Mouse (Mus musculus) forebrain, embryonic 13.5 days (tissue): ENCODE measurements around the gene Paqr7. TPM values are rescaled to one million over a fixed set of nuclear protein-coding genes. Genes with fewer than 3 reads are reported as not detected.
A peak's percentile ranks its signal among the peaks of the same experiment; 100 is the strongest.

Experiments used
- ATAC-seq: fragments of 200-750 bp; cut with Nextera tagmentation; 2 replicates; pipeline ENCODE4 v1.8.0; 2017
- H3K27ac ChIP-seq: fragments of 300-500 bp; sonication (generic); 2 replicates; pipeline ENCODE4 v1.5.1; 2015; ENCODE audit warnings: inconsistent platforms, mild to moderate bottlenecking, moderate library complexity
- H3K27me3 ChIP-seq: fragments of 300-500 bp; sonication (generic); 2 replicates; pipeline ENCODE4 v1.6.1; 2015; ENCODE audit warnings: mild to moderate bottlenecking, inconsistent platforms
- H3K36me3 ChIP-seq: fragments of 300-500 bp; sonication (generic); 2 replicates; pipeline ENCODE4 v1.6.1; 2015; ENCODE audit warnings: mild to moderate bottlenecking, inconsistent platforms; ENCODE audit not compliant: poor library complexity, severe bottlenecking
- H3K4me1 ChIP-seq: fragments of 300-500 bp; sonication (generic); 2 replicates; pipeline ENCODE4 v1.6.1; 2015; ENCODE audit warnings: inconsistent platforms
- H3K4me2 ChIP-seq: fragments of 300-500 bp; sonication (generic); 2 replicates; pipeline ENCODE4 v1.6.1; 2015; ENCODE audit warnings: inconsistent platforms, mild to moderate bottlenecking, moderate library complexity
- H3K4me3 ChIP-seq: fragments of 300-500 bp; sonication (generic); 2 replicates; pipeline ENCODE4 v1.5.1; 2015; ENCODE audit warnings: mild to moderate bottlenecking, inconsistent platforms
- H3K9ac ChIP-seq: fragments of 300-500 bp; sonication (generic); 2 replicates; pipeline ENCODE4 v1.6.1; 2015; ENCODE audit warnings: mild to moderate bottlenecking, inconsistent platforms
- H3K9me3 ChIP-seq: fragments of 300-500 bp; sonication (generic); replicated peaks from 2 replicates; pipeline ENCODE4 v1.6.1; 2016; ENCODE audit warnings: inconsistent platforms
- WGBS: fragments of 180-500 bp; shearing (Covaris S2); methylation state at CpG from one replicate; pipeline ENCODE4 v1.1.7; 2015; 5-methylcytosine and 5-hydroxymethylcytosine counted together
- polyA plus RNA-seq: library from polyadenylated mRNA; unstranded; fragments of >200 nt; fragmentation: Nextera tagmentation; extraction: Ambion mirVana; gene quantifications from 2 replicates; pipeline ENCODE4 v1.2.1, GENCODE M21; 2015

Paqr7 gene
- polyA plus RNA-seq, 1 experiment from 2014 or later, result 5.5 TPM

GRCm38 (mm10) chr4:134526220-134526619 lies 29.7 kb downstream of the Paqr7 start:
- Histone ChIP-seq H3K4me3 (no peak overlapping the region), H3K27me3 (no peaks in the 10 kb centered on the region), H3K27ac (peak overlapping the region; percentile 31; the same call in 1 of the 2 replicates), H3K4me2 (no peak overlapping the region), H3K4me1 (peaks cover 7% of the 10 kb centered on the region; the same call in 1 of the 2 replicates), H3K9me3 (no peaks in the 10 kb centered on the region), H3K9ac (0 out of 2 replicates have a peak overlapping the region, but pooled peaks have one; percentile 8), H3K36me3 (peaks cover 88% of the 10 kb centered on the region)
- WGBS, result 60% methylated on average over 5 of the region's 5 CpGs
- ATAC-seq, result no peak

GRCm38 (mm10) chr4:134532928-134533327 lies 36.4 kb downstream of the Paqr7 start:
- Histone ChIP-seq H3K4me2 (peak overlapping the region; percentile 7; the same call in 1 of the 2 replicates), H3K4me3 (no peak overlapping the region), H3K9me3 (no peaks in the 10 kb centered on the region), H3K27me3 (no peaks in the 10 kb centered on the region), H3K4me1 (peaks cover 24% of the 10 kb centered on the region), H3K27ac (no peak overlapping the region), H3K36me3 (peaks cover 41% of the 10 kb centered on the region), H3K9ac (no peak overlapping the region)
- no peak for ATAC-seq
- 93% methylated on average over 4 of the region's 4 CpGs for WGBS

- no peaks in the 10 kb centered on the region for H3K9me3 ChIP-seq
- H3K36me3 ChIP-seq, result peaks cover 39% of the 10 kb centered on the region
- no peak overlapping the region for H3K27ac ChIP-seq
- peak overlapping the region; percentile 96 for H3K4me3 ChIP-seq
- H3K27me3 ChIP-seq, result no peaks in the 10 kb centered on the region
- ATAC-seq, result no peak
- peak overlapping the region; percentile 84 for H3K9ac ChIP-seq
- peak overlapping the region; percentile 98 for H3K4me2 ChIP-seq
- 84% methylated on average over 4 of the region's 4 CpGs for WGBS
- peaks cover 24% of the 10 kb centered on the region for H3K4me1 ChIP-seq
These were observed 36.9 kb downstream of the Paqr7 start for GRCm38 (mm10) chr4:134533421-134533820.

GRCm38 (mm10) chr4:134534124-134534886 lies 37.8 kb downstream of the Paqr7 start:
- ATAC-seq, result peak; percentile 2; the same call in 1 of the 2 replicates
- Histone ChIP-seq H3K4me2 (peak overlapping the region; percentile 98), H3K27ac (peak overlapping the region; percentile 76), H3K27me3 (no peaks in the 10 kb centered on the region), H3K36me3 (peaks cover 39% of the 10 kb centered on the region), H3K4me3 (peak overlapping the region; percentile 96), H3K9ac (peak overlapping the region; percentile 84), H3K9me3 (no peaks in the 10 kb centered on the region), H3K4me1 (peaks cover 28% of the 10 kb centered on the region)
- 1% methylated on average over 54 of the region's 57 CpGs for WGBS

- Histone ChIP-seq H3K4me1 (peaks cover 30% of the 10 kb centered on the region), H3K9ac (peak within 1 kb of the TSS; percentile 84), H3K9me3 (no peaks in the 10 kb centered on the region), H3K27me3 (no peaks in the 10 kb centered on the region), H3K4me3 (peak within 1 kb of the TSS; percentile 96), H3K4me2 (peak within 1 kb of the TSS; percentile 98), H3K27ac (peak within 1 kb of the TSS; percentile 76), H3K36me3 (peaks cover 39% of the 10 kb centered on the region)
- under 1% methylated on average over 65 of the region's 71 CpGs for WGBS
- ATAC-seq, result peak; percentile 97
These were observed 38.7 kb downstream of the Paqr7 start, which contains the start of gene Mtfr1l for GRCm38 (mm10) chr4:134534932-134535786. Gene Mtfr1l, minus strand, starts transcription at chr4:134535387.

GRCm38 (mm10) chr4:134535787-134536151 lies 39.3 kb downstream of the Paqr7 start:
- no peak; the same call in 1 of the 2 replicates for ATAC-seq
- 5% methylated on average over 8 of the region's 8 CpGs for WGBS
- Histone ChIP-seq H3K4me2 (peak overlapping the region; percentile 98), H3K27ac (peak overlapping the region; percentile 45; the same call in 1 of the 2 replicates), H3K4me1 (peaks cover 30% of the 10 kb centered on the region), H3K36me3 (peaks cover 39% of the 10 kb centered on the region), H3K9ac (peak overlapping the region; percentile 84), H3K27me3 (no peaks in the 10 kb centered on the region), H3K9me3 (no peaks in the 10 kb centered on the region), H3K4me3 (peak overlapping the region; percentile 96)

GRCm38 (mm10) chr4:134538997-134539580 lies 42.6 kb downstream of the Paqr7 start:
- H3K4me2 ChIP-seq, result no peak overlapping the region
- H3K27ac ChIP-seq, result peak overlapping the region; percentile 52
- H3K36me3 ChIP-seq, result peaks cover 50% of the 10 kb centered on the region
- no peak overlapping the region for H3K4me3 ChIP-seq
- H3K4me1 ChIP-seq, result peaks cover 18% of the 10 kb centered on the region
- WGBS, result 72% methylated on average over 10 of the region's 10 CpGs
- H3K27me3 ChIP-seq, result no peaks in the 10 kb centered on the region
- no peak for ATAC-seq
- no peaks in the 10 kb centered on the region for H3K9me3 ChIP-seq
- no peak overlapping the region for H3K9ac ChIP-seq

- Histone ChIP-seq H3K4me3 (no peak overlapping the region), H3K27me3 (no peaks in the 10 kb centered on the region), H3K9me3 (no peaks in the 10 kb centered on the region), H3K27ac (no peak overlapping the region), H3K4me2 (no peak overlapping the region), H3K4me1 (peaks cover 19% of the 10 kb centered on the region), H3K9ac (no peak overlapping the region), H3K36me3 (peaks cover 84% of the 10 kb centered on the region)
- 92% methylated on average over 9 of the region's 9 CpGs for WGBS
- ATAC-seq, result no peak
These were observed 46.2 kb downstream of the Paqr7 start for GRCm38 (mm10) chr4:134542726-134543125.

- no peak overlapping the region for H3K27ac ChIP-seq
- H3K27me3 ChIP-seq, result no peaks in the 10 kb centered on the region
- peak; percentile 80 for ATAC-seq
- H3K9ac ChIP-seq, result no peak overlapping the region
- 9% methylated on average over 5 of the region's 5 CpGs for WGBS
- H3K36me3 ChIP-seq, result peaks cover 86% of the 10 kb centered on the region
- peaks cover 24% of the 10 kb centered on the region for H3K4me1 ChIP-seq
- no peaks in the 10 kb centered on the region for H3K9me3 ChIP-seq
- no peak overlapping the region for H3K4me3 ChIP-seq
- H3K4me2 ChIP-seq, result no peak overlapping the region
These were observed 46.8 kb downstream of the Paqr7 start for GRCm38 (mm10) chr4:134543261-134543660.

- WGBS, result 73% methylated on average over 9 of the region's 9 CpGs
- no peak for ATAC-seq
These were observed 50.6 kb downstream of the Paqr7 start for GRCm38 (mm10) chr4:134546814-134547705.

More at GRCm38 (mm10) chr4:134546814-134547705, 50.6 kb downstream of the Paqr7 start:
- Histone ChIP-seq H3K36me3 (peaks cover 68% of the 10 kb centered on the region), H3K4me2 (no peak overlapping the region), H3K9me3 (peaks cover 12% of the 10 kb centered on the region), H3K27me3 (no peaks in the 10 kb centered on the region), H3K4me1 (peaks cover 36% of the 10 kb centered on the region), H3K9ac (no peak overlapping the region; the same call in 1 of the 2 replicates), H3K4me3 (no peak overlapping the region), H3K27ac (0 out of 2 replicates have a peak overlapping the region, but pooled peaks have one; percentile 8)
